Mouse (Mus musculus) heart, postnatal 0 days (tissue): ENCODE data around the gene Cntnap4. TPM values are rescaled to one million over a fixed set of nuclear protein-coding genes. Genes with fewer than 3 reads are reported as not detected.

ENCODE experiments used
- ATAC-seq: fragments of 200-750 bp; cut with Nextera tagmentation; 2 replicates; pipeline ENCODE4 v1.8.0; 2017; ENCODE audit warnings: low read depth, moderate number of reproducible peaks, moderate library complexity; ENCODE audit not compliant: insufficient read depth
- DNase-seq: peaks from one replicate; pipeline ENCODE4 v3.0.0-alpha.2; 2016; ENCODE audit warnings: low spot score
- H3K27ac ChIP-seq: fragments of 300-500 bp; sonication (generic); 2 replicates; pipeline ENCODE4 v1.5.1; 2014; ENCODE audit warnings: low read depth, mild to moderate bottlenecking
- H3K27me3 ChIP-seq: fragments of 300-500 bp; sonication (generic); 2 replicates; pipeline ENCODE4 v1.6.1; 2014; ENCODE audit warnings: low read length, mixed read lengths; ENCODE audit not compliant: control insufficient read depth, insufficient read depth
- H3K36me3 ChIP-seq: fragments of 300-500 bp; sonication (generic); replicated peaks from 2 replicates; pipeline ENCODE4 v1.6.1; 2014; ENCODE audit warnings: low read length, mixed read lengths; ENCODE audit not compliant: control insufficient read depth, insufficient read depth
- H3K4me1 ChIP-seq: fragments of 300-500 bp; sonication (generic); 2 replicates; pipeline ENCODE4 v1.6.1; 2014; ENCODE audit warnings: antibody characterized with exemption; ENCODE audit not compliant: control insufficient read depth, insufficient read depth
- H3K4me2 ChIP-seq: fragments of 300-500 bp; sonication (generic); 2 replicates; pipeline ENCODE4 v1.6.1; 2014; ENCODE audit warnings: low read depth, mild to moderate bottlenecking, low read length, moderate library complexity
- H3K4me3 ChIP-seq: fragments of 300-500 bp; sonication (generic); 2 replicates; pipeline ENCODE4 v1.5.1; 2014; ENCODE audit warnings: low read depth, low read length
- H3K9ac ChIP-seq: fragments of 300-500 bp; sonication (generic); replicated peaks from 2 replicates; pipeline ENCODE4 v1.6.1; 2014; ENCODE audit warnings: low read depth, low read length, mixed read lengths
- H3K9me3 ChIP-seq: fragments of 300-500 bp; sonication (generic); replicated peaks from 2 replicates; pipeline ENCODE4 v1.6.1; 2016; ENCODE audit warnings: low read length; ENCODE audit not compliant: control insufficient read depth
- CTCF ChIP-seq: IDR thresholded peaks from 2 replicates; pipeline ENCODE4 v1.5.1; 2016; ENCODE audit warnings: antibody characterized with exemption, control low read depth, low read depth
- EP300 ChIP-seq: IDR thresholded peaks from 2 replicates; pipeline ENCODE4 v1.6.1; 2016; ENCODE audit warnings: antibody characterized with exemption, low read depth
- WGBS: fragments of 180-500 bp; shearing (Covaris S2); extraction: QIAGEN DNeasy Blood & Tissue Kit; methylation state at CpG from one replicate; pipeline ENCODE4 v1.1.7; 2014; 5-methylcytosine and 5-hydroxymethylcytosine counted together
- polyA plus RNA-seq: library from polyadenylated mRNA; unstranded; fragments of >200 nt; fragmentation: Nextera tagmentation; extraction: Ambion mirVana; gene quantifications from 2 replicates; pipeline ENCODE4 v1.2.1, GENCODE M21; 2015
- total RNA-seq: library from RNA; depleted of rRNA; stranded (reverse); fragments of >200 nt; gene quantifications from 2 replicates; pipeline ENCODE4 v1.2.3, GENCODE M21; 2014; ENCODE audit warnings: low replicate concordance

The Cntnap4 gene
- total and polyA plus RNA-seq, 2 experiments from 2014 or later: 0.04 to 0.11 TPM

DNA sequence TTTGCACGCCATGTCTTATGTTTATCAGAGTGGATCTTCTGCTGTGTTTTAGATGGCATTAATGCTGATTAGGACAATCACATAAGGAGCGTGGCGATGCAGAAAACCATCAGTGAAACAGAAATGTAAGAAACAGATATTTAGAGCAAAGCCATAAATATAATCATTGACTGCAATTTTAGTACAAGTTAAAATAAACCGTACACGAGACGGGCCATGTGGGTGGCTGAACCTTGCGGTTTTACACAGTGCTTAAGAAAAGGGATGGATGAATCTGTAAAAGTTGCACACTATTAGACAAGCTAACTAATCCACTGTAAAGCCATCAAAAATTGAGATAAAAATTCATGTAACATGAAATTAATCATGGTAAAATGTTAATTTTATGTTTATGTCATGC, 58.9 kb downstream of the Cntnap4 start:
- no peaks in the 10 kb centered on the region for H3K36me3 ChIP-seq
- no peaks in the 10 kb centered on the region for H3K27me3 ChIP-seq
- H3K27ac ChIP-seq: no peak overlapping the region
- no peak for TF ChIP-seq CTCF
- ATAC-seq (no peak), DNase-seq (no peak)
- 87% methylated on average over 7 of the region's 7 CpGs for WGBS
- H3K9ac ChIP-seq: no peak overlapping the region
- no peaks in the 10 kb centered on the region for H3K4me1 ChIP-seq
- no peaks in the 10 kb centered on the region for H3K9me3 ChIP-seq
- no peak overlapping the region for H3K4me3 ChIP-seq
- no peak overlapping the region for H3K4me2 ChIP-seq

DNA sequence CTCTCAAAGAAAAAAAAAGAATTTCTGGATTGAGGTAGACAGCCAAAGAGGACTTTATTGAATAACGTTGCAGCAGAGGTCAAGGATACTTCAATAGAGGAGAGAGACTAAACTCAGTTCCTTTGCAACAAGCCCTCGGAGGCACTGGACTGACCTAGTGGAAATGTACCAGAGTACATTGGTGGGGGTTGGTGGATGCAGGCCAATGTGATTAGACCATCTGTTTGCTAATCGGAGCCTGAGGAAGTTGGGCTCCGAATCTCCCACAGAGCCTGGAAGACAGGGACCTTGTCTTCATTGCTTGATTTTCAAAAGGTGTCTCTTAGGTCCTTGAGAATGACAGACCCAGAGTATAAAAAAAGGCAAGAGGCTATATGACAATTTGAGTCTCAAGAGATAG, 82.8 kb downstream of the Cntnap4 start:
- no peaks in the 10 kb centered on the region for H3K36me3 ChIP-seq
- no peaks in the 10 kb centered on the region for H3K9me3 ChIP-seq
- H3K27ac ChIP-seq: no peak overlapping the region
- H3K4me1 ChIP-seq: no peaks in the 10 kb centered on the region
- H3K4me3 ChIP-seq: no peak overlapping the region
- no peaks in the 10 kb centered on the region for H3K27me3 ChIP-seq
- ATAC-seq: no peak
- DNase-seq: no peak
- no peak overlapping the region for H3K4me2 ChIP-seq
- no peak overlapping the region for H3K9ac ChIP-seq
- WGBS: 56% methylated on average over 4 of the region's 4 CpGs
- no peak for TF ChIP-seq EP300
- no peak for TF ChIP-seq CTCF

DNA sequence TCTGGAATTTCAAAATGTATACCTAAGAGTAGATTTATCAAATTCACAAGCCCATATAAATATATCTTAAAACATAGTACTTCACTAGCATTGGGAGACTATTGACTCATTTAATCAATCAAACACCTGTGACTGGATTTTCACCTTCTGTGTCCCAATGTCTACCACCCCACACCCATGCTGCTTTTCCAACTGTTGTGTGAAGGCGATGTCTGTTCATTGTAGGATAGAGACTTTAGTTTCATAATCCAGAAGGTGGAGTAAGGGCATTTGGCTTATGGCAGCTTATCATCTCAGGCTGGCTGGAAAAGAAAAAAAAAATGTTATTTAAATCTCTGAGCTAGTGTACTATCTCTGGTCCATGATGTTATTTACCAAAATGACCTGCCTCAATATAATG, 83.4 kb downstream of the Cntnap4 start:
- Histone ChIP-seq H3K4me3 (no peak overlapping the region), H3K4me2 (no peak overlapping the region), H3K9ac (no peak overlapping the region), H3K27me3 (no peaks in the 10 kb centered on the region), H3K9me3 (no peaks in the 10 kb centered on the region), H3K4me1 (no peaks in the 10 kb centered on the region), H3K36me3 (no peaks in the 10 kb centered on the region), H3K27ac (no peak overlapping the region)
- DNase-seq: no peak
- no peak for ATAC-seq
- TF ChIP-seq CTCF (no peak), EP300 (no peak)
- WGBS: 83% methylated on average over 1 of the region's 1 CpGs

DNA sequence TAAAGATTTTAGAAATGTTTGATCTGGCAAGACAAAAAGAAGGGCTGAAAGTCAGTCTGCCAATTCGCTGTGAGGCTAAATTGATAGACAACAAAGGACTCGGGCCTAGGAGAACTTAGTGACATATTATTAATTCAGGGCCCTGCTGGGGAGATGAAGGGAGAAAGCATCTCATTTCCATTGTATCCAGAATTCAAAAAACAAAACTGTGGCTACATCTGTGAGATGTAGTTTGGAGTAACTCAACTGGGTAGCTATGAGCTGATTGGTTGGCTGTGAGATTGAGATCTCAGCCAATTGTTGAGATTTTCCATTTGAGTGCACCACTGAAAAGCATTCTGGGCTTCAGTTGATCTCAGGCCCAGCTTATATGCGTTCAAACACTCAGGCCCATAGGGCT, 84.2 kb downstream of the Cntnap4 start:
- Histone ChIP-seq H3K4me1 (no peaks in the 10 kb centered on the region), H3K36me3 (no peaks in the 10 kb centered on the region), H3K9ac (no peak overlapping the region), H3K4me3 (no peak overlapping the region), H3K4me2 (no peak overlapping the region), H3K9me3 (no peaks in the 10 kb centered on the region), H3K27me3 (no peaks in the 10 kb centered on the region), H3K27ac (no peak overlapping the region)
- TF ChIP-seq CTCF: no peak
- TF ChIP-seq EP300: no peak
- no peak for DNase-seq
- ATAC-seq: no peak
- WGBS: 70% methylated on average over 3 of the region's 3 CpGs

DNA sequence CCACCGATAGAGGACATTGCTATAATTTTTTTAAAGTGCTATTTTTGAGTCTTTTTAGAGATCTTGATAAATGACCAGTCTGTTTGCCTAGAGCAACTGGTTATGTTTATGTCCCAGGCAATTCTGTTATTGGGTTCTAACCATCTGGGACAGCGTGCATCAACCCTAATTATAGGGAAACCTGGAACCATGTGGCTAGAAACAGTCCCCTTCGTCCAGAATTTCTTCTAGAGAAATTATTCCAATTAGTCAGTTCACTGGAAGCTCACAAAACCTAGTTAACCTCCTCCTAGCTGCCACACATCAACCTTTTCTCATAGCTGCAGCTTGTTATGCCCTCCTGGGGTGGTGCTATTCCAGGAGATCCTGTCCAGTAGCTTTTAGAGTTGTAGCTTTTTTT, 94.2 kb downstream of the Cntnap4 start:
- no peak for TF ChIP-seq CTCF
- TF ChIP-seq EP300: no peak
- no peaks in the 10 kb centered on the region for H3K27me3 ChIP-seq
- WGBS: 60% methylated on average over 3 of the region's 3 CpGs
- no peak for ATAC-seq
- H3K9ac ChIP-seq: no peak overlapping the region
- no peak overlapping the region for H3K4me3 ChIP-seq
- no peak overlapping the region for H3K27ac ChIP-seq
- no peaks in the 10 kb centered on the region for H3K9me3 ChIP-seq
- H3K4me2 ChIP-seq: no peak overlapping the region
- no peaks in the 10 kb centered on the region for H3K4me1 ChIP-seq
- H3K36me3 ChIP-seq: no peaks in the 10 kb centered on the region
- DNase-seq: no peak

DNA sequence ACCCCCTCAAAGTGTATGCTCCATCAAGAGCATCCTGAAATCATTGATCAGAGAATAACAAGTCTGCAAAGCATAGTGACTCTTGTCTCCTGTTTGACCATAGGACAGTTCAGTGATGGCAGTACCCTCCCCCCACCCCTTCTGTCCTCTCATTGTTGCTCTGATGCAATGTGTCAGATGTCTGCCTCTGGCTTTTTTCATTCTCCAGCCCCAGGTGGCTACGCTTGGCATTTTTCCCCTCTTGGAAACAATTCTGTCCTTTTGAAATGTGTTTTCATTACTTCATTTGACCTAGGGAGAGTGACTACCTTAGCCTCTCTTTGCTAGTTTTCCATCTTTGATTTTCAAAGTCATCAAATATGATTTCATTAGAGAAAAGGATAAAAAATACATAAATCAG, 104.8 kb downstream of the Cntnap4 start:
- H3K4me3 ChIP-seq: no peak overlapping the region
- no peak overlapping the region for H3K9ac ChIP-seq
- no peak overlapping the region for H3K4me2 ChIP-seq
- TF ChIP-seq CTCF (no peak), EP300 (no peak)
- no peaks in the 10 kb centered on the region for H3K4me1 ChIP-seq
- H3K36me3 ChIP-seq: no peaks in the 10 kb centered on the region
- H3K27me3 ChIP-seq: no peaks in the 10 kb centered on the region
- no peak for DNase-seq
- no peak overlapping the region for H3K27ac ChIP-seq
- 37% methylated on average over 1 of the region's 1 CpGs for WGBS
- no peak for ATAC-seq
- H3K9me3 ChIP-seq: no peaks in the 10 kb centered on the region
